Mouse (Mus musculus) hindbrain, embryonic 11.5 days (tissue): ENCODE results near the gene Atrnl1. TPM values are rescaled to one million over a fixed set of nuclear protein-coding genes. Genes with fewer than 3 reads are reported as not detected.
"Not testable (repeated sequence)": the region's sequence is repeated elsewhere in the genome, so short reads cannot be mapped to it uniquely, and the experiment has no call there.

ENCODE experiments used
- ATAC-seq: fragments of 200-750 bp; cut with Nextera tagmentation; 2 replicates; pipeline ENCODE4 v1.8.0; 2017; ENCODE audit warnings: mild to moderate bottlenecking, moderate TSS enrichment, moderate library complexity; ENCODE audit not compliant: low FRiP score
- DNase-seq: peaks from one replicate; pipeline ENCODE4 v3.0.0-alpha.2; 2015; ENCODE audit warnings: low spot score
- H3K27ac ChIP-seq: fragments of 300-500 bp; sonication (generic); 2 replicates; pipeline ENCODE4 v1.5.1; 2014; ENCODE audit warnings: mild to moderate bottlenecking, low read depth, low read length
- H3K27me3 ChIP-seq: fragments of 300-500 bp; sonication (generic); 2 replicates; pipeline ENCODE4 v1.6.1; 2014; ENCODE audit warnings: mild to moderate bottlenecking, low read length, moderate library complexity, mixed read lengths; ENCODE audit not compliant: control insufficient read depth, insufficient read depth
- H3K36me3 ChIP-seq: fragments of 300-500 bp; sonication (generic); 2 replicates; pipeline ENCODE4 v1.6.1; 2014; ENCODE audit warnings: mild to moderate bottlenecking, low read length, moderate library complexity, mixed read lengths; ENCODE audit not compliant: control insufficient read depth, insufficient read depth
- H3K4me1 ChIP-seq: fragments of 300-500 bp; sonication (generic); replicated peaks from 2 replicates; pipeline ENCODE4 v1.6.1; 2014; ENCODE audit warnings: low read length, mixed read lengths; ENCODE audit not compliant: control insufficient read depth, insufficient read depth
- H3K4me2 ChIP-seq: fragments of 300-500 bp; sonication (generic); replicated peaks from 2 replicates; pipeline ENCODE4 v1.6.1; 2014; ENCODE audit warnings: mild to moderate bottlenecking, low read depth, low read length
- H3K4me3 ChIP-seq: fragments of 300-500 bp; sonication (generic); 2 replicates; pipeline ENCODE4 v1.5.1; 2014; ENCODE audit warnings: low read depth, low read length
- H3K9ac ChIP-seq: fragments of 300-500 bp; sonication (generic); 2 replicates; pipeline ENCODE4 v1.6.1; 2014; ENCODE audit warnings: low read depth, low read length
- H3K9me3 ChIP-seq: fragments of 300-500 bp; sonication (generic); 2 replicates; pipeline ENCODE4 v1.6.1; 2016; ENCODE audit warnings: low read length; ENCODE audit not compliant: control insufficient read depth
- WGBS: fragments of 180-500 bp; shearing (Covaris S2); extraction: QIAGEN DNeasy Blood & Tissue Kit; methylation state at CpG from one replicate; pipeline ENCODE4 v1.1.7; 2014; 5-methylcytosine and 5-hydroxymethylcytosine counted together
- polyA plus RNA-seq: library from polyadenylated mRNA; unstranded; fragments of >200 nt; fragmentation: Nextera tagmentation; extraction: Ambion mirVana; gene quantifications from 2 replicates; pipeline ENCODE4 v1.2.1, GENCODE M21; 2014

Gene Atrnl1
- polyA plus RNA-seq, 1 experiment from 2014 or later = 6.6 TPM

DNA sequence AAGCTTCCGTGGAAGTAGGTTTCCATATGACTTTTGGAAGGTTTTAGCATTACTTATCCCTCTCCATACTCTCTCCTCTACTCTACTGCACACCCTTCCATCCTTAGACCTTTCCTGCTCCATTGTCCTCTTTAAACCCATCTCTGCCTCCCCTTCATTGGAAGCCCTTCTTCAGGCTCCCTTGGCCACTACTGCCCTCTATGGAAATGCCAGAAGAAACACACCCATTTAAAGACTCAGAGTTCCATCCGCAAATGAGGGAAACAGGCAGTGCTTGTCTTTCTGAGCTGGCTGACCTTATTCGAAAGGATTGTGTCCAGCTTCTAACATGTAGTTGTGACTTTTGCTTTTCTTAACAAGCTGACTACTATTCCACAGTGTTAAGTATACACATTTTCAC, 81.7 kb downstream of the Atrnl1 start:
- ATAC-seq = no peak
- no peaks in the 10 kb centered on the region for H3K4me1 ChIP-seq

DNA sequence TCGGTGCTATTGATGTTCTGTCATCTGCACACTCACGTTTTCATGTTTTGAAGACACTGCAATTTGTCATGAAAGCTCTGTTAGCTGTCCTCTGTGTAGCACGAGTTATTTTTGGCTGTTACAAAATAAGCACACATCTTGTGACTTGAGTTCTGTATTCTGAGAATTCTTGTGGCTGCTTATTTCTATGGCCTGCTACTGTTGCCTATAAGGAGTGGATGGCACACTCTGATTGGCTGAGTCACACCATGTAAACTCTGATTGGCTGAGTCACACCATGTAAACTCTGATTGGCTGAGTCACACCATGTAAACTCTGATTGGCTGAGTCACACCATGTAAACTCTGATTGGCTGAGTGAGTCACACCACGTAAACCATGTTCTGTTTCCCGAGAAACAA, 85.9 kb downstream of the Atrnl1 start:
- not testable (repeated sequence) for H3K9ac ChIP-seq, H3K27ac ChIP-seq, DNase-seq, ATAC-seq, H3K4me1 ChIP-seq, H3K36me3 ChIP-seq, H3K9me3 ChIP-seq, H3K27me3 ChIP-seq, H3K4me2 ChIP-seq, H3K4me3 ChIP-seq
- WGBS = 90% methylated on average over 5 of the region's 5 CpGs

More for the DNA sequence above, 81.7 kb downstream of the Atrnl1 start:
- WGBS = 85% methylated on average over 3 of the region's 3 CpGs
- Histone ChIP-seq H3K9me3 (no peaks in the 10 kb centered on the region), H3K9ac (no peak overlapping the region), H3K27ac (no peak overlapping the region), H3K27me3 (no peaks in the 10 kb centered on the region), H3K4me3 (no peak overlapping the region), H3K4me2 (no peak overlapping the region), H3K36me3 (0 out of 2 replicates have a peak, but pooled peaks cover 3% of the 10 kb centered on the region)
- DNase-seq = no peak

DNA sequence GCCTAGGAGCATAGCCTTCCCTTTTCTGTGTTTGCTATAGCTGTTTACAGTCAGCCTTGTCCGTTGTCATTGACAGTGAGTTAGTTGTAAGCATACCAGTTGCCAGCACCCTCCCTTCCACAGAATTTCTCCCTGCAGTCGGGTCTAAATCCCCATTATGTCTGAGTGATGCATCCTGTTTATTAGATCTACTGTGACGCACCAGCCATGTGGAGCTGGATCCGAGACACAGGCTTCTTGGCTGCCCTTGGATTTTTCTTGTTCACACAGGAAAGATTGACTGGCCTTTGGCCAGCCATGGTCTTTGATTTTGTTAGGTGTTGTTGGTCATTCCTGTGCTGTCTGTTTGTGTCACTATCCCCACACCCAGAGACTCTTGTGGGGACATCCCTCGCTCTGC, 102.3 kb downstream of the Atrnl1 start:
- Histone ChIP-seq H3K9me3 (no peaks in the 10 kb centered on the region), H3K27me3 (no peaks in the 10 kb centered on the region), H3K27ac (no peak overlapping the region), H3K4me3 (no peak overlapping the region), H3K4me1 (no peaks in the 10 kb centered on the region), H3K9ac (no peak overlapping the region), H3K4me2 (no peak overlapping the region), H3K36me3 (no peaks in the 10 kb centered on the region)
- 87% methylated on average over 5 of the region's 5 CpGs for WGBS
- DNase-seq (no peak), ATAC-seq (no peak)

DNA sequence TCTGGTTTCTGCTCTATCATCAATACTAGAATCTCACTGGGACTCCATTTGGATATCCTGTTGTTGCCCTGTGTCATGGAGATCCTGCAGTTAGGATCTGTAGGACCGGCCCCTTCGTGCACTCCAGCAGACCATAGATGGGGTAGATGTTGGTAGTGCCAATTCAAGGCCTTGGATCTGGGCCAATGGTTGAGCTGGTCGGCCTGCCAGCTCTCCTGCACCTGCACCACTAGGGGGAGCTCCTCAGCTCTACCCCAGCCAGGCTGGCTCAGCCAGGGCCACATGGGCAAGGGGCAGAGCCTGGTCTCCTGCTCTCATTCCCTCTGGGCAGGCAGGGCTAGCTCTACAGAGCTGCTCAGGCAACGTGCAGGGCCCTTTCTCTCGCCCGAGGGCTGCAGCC, 114.1 kb downstream of the Atrnl1 start:
- Histone ChIP-seq H3K27me3 (no peaks in the 10 kb centered on the region), H3K27ac (no peak overlapping the region), H3K9ac (no peak overlapping the region), H3K4me2 (no peak overlapping the region), H3K9me3 (no peaks in the 10 kb centered on the region), H3K4me3 (no peak overlapping the region), H3K36me3 (no peaks in the 10 kb centered on the region), H3K4me1 (no peaks in the 10 kb centered on the region)
- 89% methylated on average over 6 of the region's 6 CpGs for WGBS
- ATAC-seq = no peak
- DNase-seq = peak; percentile 16

DNA sequence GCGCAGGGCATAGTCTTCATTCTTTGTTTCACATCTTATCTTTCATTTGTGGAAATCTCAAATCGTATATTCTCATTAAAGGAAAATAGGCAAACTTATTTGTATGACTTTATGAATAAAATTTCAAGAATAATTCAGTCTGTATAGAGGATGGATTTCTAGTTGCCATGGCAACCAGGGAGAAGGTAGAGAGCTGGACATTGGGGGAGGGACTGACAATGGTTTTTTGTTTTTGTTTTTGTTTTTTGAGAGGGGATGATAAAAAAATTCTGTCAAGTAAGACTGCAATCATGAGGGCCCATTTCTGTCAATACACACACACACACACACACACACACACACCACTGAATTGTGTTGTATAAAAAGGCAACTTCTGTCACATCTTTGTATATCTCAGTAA, 114.5 kb downstream of the Atrnl1 start:
- WGBS = 96% methylated on average over 2 of the region's 2 CpGs
- no peak for DNase-seq
- H3K4me1 ChIP-seq = no peaks in the 10 kb centered on the region
- no peaks in the 10 kb centered on the region for H3K9me3 ChIP-seq
- no peaks in the 10 kb centered on the region for H3K36me3 ChIP-seq
- ATAC-seq = no peak
- no peak overlapping the region for H3K27ac ChIP-seq
- no peaks in the 10 kb centered on the region for H3K27me3 ChIP-seq
- no peak overlapping the region for H3K4me3 ChIP-seq
- no peak overlapping the region for H3K4me2 ChIP-seq
- no peak overlapping the region for H3K9ac ChIP-seq

DNA sequence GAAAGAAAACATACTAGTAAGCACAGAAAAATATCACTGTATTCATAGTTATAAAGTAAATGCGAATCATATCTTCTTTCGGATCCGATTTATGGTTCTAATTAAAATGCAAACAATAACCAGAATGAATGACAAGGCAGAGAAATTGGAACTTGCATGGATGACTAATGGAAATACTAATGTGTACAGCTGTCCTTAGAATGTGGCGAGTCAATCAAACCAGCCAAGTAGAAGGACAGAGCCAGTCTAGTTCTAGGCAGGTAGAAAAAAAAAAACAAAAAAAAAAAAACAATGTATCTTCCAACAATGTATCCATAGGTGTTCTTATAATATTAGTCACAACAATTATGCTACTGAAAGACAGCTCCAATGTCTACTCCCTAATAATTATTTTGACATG, 116.2 kb downstream of the Atrnl1 start:
- no peak overlapping the region for H3K4me2 ChIP-seq

DNA sequence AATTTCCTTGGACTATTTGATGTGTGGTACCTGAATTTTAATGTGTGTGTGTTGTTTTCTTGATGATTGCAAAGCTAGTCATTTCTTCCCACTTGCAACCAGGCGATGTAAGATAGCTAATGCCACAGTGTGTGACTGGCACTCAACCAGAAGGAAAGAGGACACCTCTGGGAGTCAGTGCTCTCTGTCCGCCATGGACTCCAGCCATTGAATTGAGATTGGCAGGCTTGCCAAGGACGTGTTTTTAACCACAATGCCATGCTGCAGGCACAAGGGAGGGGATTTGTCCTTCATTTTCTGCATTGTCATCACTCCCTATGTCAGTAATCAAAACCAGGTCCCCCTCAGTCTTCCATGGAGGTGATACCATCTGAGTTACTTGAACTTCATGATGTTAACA, 126.6 kb downstream of the Atrnl1 start:
- DNase-seq = no peak
- Histone ChIP-seq H3K4me1 (no peaks in the 10 kb centered on the region), H3K4me3 (no peak overlapping the region), H3K9ac (no peak overlapping the region), H3K4me2 (no peak overlapping the region), H3K27me3 (no peaks in the 10 kb centered on the region), H3K9me3 (no peaks in the 10 kb centered on the region), H3K27ac (no peak overlapping the region), H3K36me3 (no peaks in the 10 kb centered on the region)
- WGBS = 85% methylated on average over 3 of the region's 3 CpGs
- ATAC-seq = no peak

More for the DNA sequence above, 116.2 kb downstream of the Atrnl1 start:
- no peaks in the 10 kb centered on the region for H3K36me3 ChIP-seq
- no peak for DNase-seq
- ATAC-seq = no peak
- 93% methylated on average over 4 of the region's 4 CpGs for WGBS
- no peaks in the 10 kb centered on the region for H3K27me3 ChIP-seq
- H3K4me3 ChIP-seq = no peak overlapping the region
- H3K27ac ChIP-seq = no peak overlapping the region
- H3K9ac ChIP-seq = no peak overlapping the region
- no peaks in the 10 kb centered on the region for H3K4me1 ChIP-seq
- no peaks in the 10 kb centered on the region for H3K9me3 ChIP-seq

DNA sequence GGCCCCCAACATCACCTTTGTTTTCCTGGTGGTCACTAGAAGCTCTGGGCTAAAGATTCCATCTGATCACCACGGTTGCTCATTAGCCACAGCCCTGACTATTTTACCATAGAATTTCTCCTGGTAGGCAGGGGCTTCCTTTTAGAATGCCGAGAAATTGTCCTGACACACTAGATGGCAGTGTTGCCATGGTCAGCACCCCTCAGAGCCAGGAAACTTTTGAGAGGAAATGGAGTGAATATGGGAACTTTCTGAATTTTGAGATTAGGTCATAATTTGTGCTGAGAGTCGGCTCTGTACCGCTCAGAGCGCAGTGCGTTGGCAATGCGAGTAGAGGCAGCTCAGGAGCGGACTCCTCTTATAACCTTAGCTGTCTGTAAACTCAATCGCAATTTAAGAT, 134.7 kb downstream of the Atrnl1 start:
- ATAC-seq = no peak
- no peaks in the 10 kb centered on the region for H3K36me3 ChIP-seq
- H3K9ac ChIP-seq = no peak overlapping the region
- H3K9me3 ChIP-seq = no peaks in the 10 kb centered on the region
- no peak overlapping the region for H3K27ac ChIP-seq
- H3K27me3 ChIP-seq = no peaks in the 10 kb centered on the region
- DNase-seq = peak; percentile 59
- 72% methylated on average over 9 of the region's 9 CpGs for WGBS
- no peak overlapping the region for H3K4me2 ChIP-seq
- H3K4me3 ChIP-seq = no peak overlapping the region
- H3K4me1 ChIP-seq = no peaks in the 10 kb centered on the region

DNA sequence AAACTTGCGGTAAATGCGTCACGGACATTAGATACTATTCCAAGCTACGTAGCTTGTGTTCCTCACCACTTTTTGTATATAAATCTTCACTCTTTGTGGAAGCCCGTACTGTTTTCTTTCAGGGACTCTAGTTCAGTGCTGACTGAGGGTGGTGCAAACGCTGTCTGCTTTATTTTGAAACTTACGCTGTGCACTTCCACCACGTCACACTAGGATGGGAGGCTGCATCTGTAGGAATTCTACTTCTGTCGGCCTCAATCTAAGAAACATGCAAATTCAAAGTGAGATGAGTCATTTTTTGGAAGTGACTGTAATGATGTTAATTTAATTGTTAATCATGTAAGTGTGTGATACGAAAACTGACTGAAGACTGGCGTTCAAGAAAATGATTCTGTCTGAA, 135.7 kb downstream of the Atrnl1 start:
- Histone ChIP-seq H3K9ac (no peak overlapping the region), H3K9me3 (no peaks in the 10 kb centered on the region), H3K27me3 (no peaks in the 10 kb centered on the region), H3K36me3 (no peaks in the 10 kb centered on the region), H3K4me1 (no peaks in the 10 kb centered on the region), H3K4me3 (no peak overlapping the region), H3K4me2 (no peak overlapping the region), H3K27ac (no peak overlapping the region)
- WGBS = 91% methylated on average over 11 of the region's 11 CpGs
- DNase-seq (no peak), ATAC-seq (no peak)
